Mouse (Mus musculus): Measurements from ENCODE around the gene Cx3cl1. TPM values are rescaled to one million over a fixed set of nuclear protein-coding genes. Genes with fewer than 3 reads are reported as not detected.

Gene Cx3cl1
- total RNA-seq, 1 experiment from 2014 or later = not detected

- ATAC-seq (replicated peaks; ENCODE audit: low read depth, poor library complexity, severe bottlenecking) = 0 out of 2 replicates have a peak, but pooled peaks have one; percentile 54
Observed at GRCm38 (mm10) chr8:94794782-94795181, 23.0 kb downstream of the Cx3cl1 start.

- peak; percentile 64 for ATAC-seq (replicated peaks; ENCODE audit: low read depth, poor library complexity, severe bottlenecking)
Observed at GRCm38 (mm10) chr8:94800278-94800968, 28.6 kb downstream of the Cx3cl1 start.

- ATAC-seq (replicated peaks; ENCODE audit: low read depth, poor library complexity, severe bottlenecking) = 0 out of 2 replicates have a peak, but pooled peaks have one; percentile 11
Observed at GRCm38 (mm10) chr8:94801293-94802095, 29.7 kb downstream of the Cx3cl1 start.

- ATAC-seq (replicated peaks; ENCODE audit: low read depth, poor library complexity, severe bottlenecking) = peak; percentile 30; the same call in 1 of the 2 replicates
Observed at GRCm38 (mm10) chr8:94802375-94802774, 30.6 kb downstream of the Cx3cl1 start.

- no peak for ATAC-seq (replicated peaks; ENCODE audit: low read depth, poor library complexity, severe bottlenecking)
Observed at GRCm38 (mm10) chr8:94803551-94803950, 31.7 kb downstream of the Cx3cl1 start.

DNA sequence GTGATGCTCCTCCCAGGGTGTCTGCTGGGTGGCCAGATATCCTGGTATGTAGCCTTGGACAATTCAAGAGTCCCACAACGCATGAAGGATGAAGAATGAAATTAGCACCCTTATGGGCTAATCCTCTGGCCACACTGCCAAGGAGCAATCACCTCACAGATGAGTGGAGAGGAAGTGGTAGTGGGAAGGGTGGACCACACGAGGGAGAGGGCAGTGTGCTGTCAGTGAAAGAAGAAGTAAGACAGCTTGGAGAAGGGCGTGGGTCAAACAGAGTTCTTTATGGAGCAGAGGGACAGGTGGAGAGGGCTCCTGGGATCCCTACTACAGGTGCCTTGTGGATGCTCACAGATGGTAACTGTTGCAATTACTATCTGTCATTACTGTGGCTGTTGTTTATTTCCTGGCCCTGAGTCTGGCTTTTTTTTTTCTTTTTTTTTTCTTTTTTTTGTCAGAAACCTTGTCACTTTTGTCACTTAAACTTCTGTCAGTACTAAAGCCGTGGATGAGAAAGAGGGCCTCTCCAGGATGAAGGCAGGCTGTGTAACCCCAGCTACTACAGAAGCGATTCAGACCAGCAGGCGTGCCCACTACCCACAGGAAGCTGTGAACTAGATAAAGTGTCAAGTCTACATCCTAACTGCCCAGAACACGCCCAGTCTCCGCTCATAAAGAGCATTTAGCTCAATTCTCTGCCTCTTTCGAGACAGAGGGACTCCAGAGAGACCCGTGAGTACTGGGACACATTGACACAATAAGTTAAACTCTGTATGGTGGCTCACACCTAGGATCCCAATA lies 32.9 kb downstream of the Cx3cl1 start:
- peak; percentile 64 for ATAC-seq (replicated peaks; ENCODE audit: low read depth, poor library complexity, severe bottlenecking)

GRCm38 (mm10) chr8:94805811-94806210 lies 34.0 kb downstream of the Cx3cl1 start:
- no peak for ATAC-seq (replicated peaks; ENCODE audit: low read depth, poor library complexity, severe bottlenecking)

DNA sequence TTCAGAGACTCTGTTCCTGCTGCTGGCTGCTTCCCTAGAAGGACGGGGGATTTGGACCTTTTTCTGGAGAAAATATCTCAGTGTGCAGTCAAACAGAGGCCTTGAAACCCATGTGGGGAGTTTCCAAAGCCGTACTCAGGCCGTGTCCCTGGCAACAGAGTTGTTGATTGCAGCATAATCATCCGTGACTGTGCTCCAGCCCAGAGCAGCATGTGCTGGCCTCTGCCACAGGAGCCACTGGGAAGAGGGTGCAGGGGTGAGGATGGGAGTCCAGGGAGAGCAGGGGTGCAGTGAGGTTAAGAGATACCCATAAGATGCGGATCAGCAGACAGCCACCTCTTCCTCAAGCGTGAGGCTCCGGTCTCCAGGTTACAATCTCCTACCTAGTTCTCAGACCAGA lies 35.7 kb downstream of the Cx3cl1 start:
- ATAC-seq (replicated peaks; ENCODE audit: low read depth, poor library complexity, severe bottlenecking) = no peak

DNA sequence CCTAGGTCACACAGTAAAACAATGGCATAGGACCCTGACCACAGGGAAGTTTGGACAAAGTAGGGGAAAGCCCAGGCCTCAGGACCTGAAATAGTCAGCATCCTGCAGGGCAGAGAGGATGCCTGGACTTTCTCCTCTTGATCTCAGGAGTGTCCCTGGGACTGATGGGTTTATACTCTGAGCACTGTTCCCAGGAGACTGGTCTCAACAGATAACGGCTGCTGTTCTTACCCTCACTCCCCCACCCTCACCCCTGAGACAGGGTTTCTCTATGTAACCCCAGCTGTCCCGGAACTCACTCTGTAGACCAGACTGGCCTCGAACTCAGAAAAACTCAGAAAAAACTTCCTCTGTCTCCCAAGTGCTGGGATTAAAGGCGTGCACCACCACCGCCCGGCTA lies 36.6 kb downstream of the Cx3cl1 start:
- ATAC-seq (replicated peaks; ENCODE audit: low read depth, poor library complexity, severe bottlenecking) = no peak

- no peak for ATAC-seq (replicated peaks; ENCODE audit: low read depth, poor library complexity, severe bottlenecking)
Observed at GRCm38 (mm10) chr8:94810153-94810552, 38.3 kb downstream of the Cx3cl1 start, which contains the start of gene Ccl17. Gene Ccl17 (plus strand): TSS chr8:94810453.

GRCm38 (mm10) chr8:94810855-94811254 lies 39.0 kb downstream of the Cx3cl1 start:
- no peak for ATAC-seq (replicated peaks; ENCODE audit: low read depth, poor library complexity, severe bottlenecking)

- ATAC-seq (replicated peaks; ENCODE audit: low read depth, poor library complexity, severe bottlenecking) = peak; percentile 63
Observed at GRCm38 (mm10) chr8:94811654-94812053, 39.8 kb downstream of the Cx3cl1 start.

DNA sequence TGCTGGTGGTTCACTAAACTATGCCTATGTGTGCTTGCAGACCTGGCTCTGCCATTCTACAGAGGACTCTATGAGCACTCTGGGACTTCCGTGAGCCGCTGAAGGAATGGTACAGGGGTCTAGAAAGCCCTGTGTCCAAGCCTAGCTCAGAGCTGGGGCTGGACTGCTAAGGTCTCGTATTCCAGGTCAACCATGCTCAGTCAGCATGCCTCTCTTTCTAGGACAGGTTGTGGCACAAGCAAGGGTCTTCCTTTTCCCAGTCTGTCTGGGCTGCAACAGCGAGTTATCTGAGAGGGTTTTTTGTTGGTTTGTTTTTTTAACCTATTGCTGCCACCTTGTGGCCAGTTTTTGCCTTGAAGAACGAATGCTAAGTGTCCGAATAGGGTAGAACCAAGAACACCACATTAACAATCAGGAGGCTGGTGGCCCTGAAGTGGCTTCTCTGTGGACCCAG lies 40.9 kb downstream of the Cx3cl1 start:
- ATAC-seq (replicated peaks; ENCODE audit: low read depth, poor library complexity, severe bottlenecking) = peak; percentile 68

DNA sequence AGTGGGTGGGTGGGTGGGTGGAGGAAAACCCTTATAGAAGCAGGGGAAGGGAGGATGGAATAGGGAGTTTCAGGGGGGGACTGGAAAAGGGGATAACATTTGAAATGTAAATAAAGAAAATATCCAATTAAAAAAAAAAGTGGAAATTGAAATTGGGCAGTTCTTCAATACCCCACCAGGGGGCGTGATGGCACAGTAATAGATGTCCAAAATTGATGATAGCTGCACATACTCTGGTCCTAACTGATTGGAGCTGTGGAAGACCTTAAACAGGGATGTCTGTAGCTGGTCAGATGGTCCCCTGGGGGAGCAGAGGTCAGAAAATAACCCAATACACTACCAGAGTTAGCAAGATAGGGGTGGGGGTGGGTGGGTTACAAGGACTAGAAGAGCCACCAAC lies 42.7 kb downstream of the Cx3cl1 start:
- ATAC-seq (replicated peaks; ENCODE audit: low read depth, poor library complexity, severe bottlenecking) = no peak

GRCm38 (mm10) chr8:94817933-94818332 lies 46.1 kb downstream of the Cx3cl1 start:
- ATAC-seq (replicated peaks; ENCODE audit: low read depth, poor library complexity, severe bottlenecking) = no peak

DNA sequence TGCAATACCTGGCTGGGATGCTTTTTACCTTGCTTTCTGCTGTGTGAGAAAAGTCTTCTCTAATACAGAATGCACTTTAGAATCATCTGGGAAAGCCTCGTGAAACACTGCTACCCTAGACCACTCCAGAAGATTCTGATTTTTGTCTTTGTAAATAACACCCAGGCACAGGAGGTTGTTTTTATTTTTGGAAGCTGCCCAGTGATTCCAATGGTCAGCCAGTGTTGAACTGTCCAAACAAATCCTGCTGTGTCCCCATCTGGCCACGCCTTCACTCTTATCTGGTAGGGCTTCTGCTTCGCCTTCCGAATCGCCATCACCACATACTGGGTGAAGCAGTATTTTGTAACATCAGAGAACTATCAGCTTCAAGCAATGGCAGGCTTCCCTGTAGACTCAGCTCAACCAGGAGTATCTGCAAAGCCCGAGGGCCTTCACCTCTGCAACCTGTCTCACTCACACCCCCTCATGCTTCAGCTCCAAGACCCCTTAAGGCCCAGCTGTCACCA lies 47.9 kb downstream of the Cx3cl1 start:
- no peak for ATAC-seq (replicated peaks; ENCODE audit: low read depth, poor library complexity, severe bottlenecking)

GRCm38 (mm10) chr8:94820553-94820952 lies 48.7 kb downstream of the Cx3cl1 start:
- ATAC-seq (replicated peaks; ENCODE audit: low read depth, poor library complexity, severe bottlenecking) = no peak

DNA sequence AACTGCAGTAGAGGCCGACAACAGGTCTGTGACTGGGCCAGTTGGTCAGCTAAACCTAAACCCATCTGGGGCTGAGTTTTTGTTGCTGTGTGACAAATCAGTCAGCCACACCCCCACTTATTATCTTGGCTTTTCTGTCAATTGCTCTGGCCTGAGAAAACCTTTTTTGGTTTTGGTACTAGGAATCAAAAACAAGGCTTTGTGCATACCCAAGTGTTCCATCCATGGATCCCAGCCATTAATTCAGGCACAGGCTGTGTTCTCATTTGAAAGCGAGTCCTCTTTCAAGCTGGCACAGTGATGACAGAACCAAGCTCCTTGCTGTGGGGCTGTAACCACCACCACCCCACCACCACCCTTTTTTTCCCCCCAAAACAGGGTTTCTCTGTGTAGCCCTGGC lies 49.6 kb downstream of the Cx3cl1 start:
- no peak for ATAC-seq (replicated peaks; ENCODE audit: low read depth, poor library complexity, severe bottlenecking)

GRCm38 (mm10) chr8:94822637-94823560 lies 51.1 kb downstream of the Cx3cl1 start:
- ATAC-seq (replicated peaks; ENCODE audit: low read depth, poor library complexity, severe bottlenecking) = peak; percentile 89
